Mouse (Mus musculus) B cell, adult 2 months (primary cell): ENCODE measurements around the gene Mbnl1.

ENCODE experiments used
- DNase-seq, 2 experiments: peaks; one replicate each; pipeline ENCODE4 v3.0.0; 2022

Mbnl1 gene

DNA sequence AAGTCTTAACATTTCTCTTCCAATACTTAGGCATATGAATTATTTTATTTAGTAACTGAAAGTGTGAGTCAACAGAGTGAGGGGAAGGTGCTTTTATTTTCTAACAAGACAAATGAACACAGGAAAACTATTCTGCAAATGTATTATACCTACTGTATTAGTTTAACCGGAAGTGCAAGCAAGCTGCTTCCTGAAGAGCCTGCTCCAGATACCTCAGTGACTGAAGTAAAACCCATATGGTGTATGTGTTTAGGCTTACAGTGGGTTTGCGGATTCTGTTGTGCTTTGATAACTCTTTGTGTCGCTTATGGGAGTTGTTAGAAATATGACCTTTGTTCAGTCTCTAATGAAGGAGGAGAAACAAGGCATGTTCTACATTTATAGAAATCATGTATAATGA is 46.7 kb downstream of the Mbnl1 start:
- DNase-seq = no peak

DNA sequence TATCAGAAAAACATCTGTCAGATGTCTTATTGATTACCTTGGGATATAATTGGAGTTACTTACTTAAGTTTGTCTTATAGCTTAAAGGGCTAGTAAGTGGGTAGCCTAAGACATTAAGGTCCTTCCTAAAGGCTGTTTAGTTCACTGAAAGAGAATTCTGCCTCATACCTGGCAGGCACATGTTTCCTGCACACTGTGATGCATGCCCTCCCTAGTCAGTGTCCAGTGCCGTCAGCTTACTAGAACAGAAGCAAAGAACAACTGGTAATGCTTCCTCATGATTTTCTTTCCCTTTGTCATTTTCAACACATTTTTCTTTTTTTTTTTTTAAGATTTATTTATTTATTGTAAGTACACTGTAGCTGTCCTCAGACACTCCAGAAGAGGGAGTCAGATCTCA is 51.5 kb downstream of the Mbnl1 start:
- no peak for DNase-seq

DNA sequence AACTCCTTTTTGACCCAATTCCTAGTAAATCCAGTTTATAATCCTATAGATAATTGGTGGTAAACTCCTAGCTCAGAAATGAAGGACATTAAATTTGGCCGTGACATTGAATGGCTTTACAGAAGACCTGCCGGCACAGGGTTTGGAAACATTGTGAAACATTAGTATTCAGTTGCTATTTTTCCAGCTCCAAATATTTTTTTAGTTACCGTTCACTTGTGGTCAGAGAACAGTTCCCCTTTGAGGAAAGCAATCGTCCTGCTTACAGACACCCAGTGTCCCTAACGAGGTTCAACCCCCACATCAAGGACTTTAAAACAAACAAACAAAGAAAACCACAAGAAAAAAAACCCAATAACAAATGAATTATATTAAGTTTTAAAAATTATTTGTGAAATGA is 58.7 kb downstream of the Mbnl1 start:
- no peak for DNase-seq

DNA sequence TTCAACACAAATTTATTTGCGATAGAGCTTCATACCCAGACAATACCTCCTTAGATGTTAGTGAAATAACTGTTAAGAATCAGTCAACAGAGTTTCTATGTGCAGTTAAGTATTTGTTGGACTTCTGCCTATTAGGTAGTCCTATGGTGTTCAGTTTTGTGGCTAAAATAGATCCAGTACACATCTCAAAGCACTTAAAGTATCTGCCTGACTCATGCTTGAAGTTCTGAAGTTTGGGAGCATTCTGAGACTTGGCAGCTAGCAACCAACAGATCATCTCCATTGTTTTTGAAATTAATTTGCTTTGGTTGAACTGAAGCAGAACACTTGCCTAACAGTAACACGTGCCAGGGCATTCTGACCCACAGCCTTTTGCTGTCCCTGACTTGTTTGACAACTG is 59.2 kb downstream of the Mbnl1 start:
- no peak for DNase-seq

DNA sequence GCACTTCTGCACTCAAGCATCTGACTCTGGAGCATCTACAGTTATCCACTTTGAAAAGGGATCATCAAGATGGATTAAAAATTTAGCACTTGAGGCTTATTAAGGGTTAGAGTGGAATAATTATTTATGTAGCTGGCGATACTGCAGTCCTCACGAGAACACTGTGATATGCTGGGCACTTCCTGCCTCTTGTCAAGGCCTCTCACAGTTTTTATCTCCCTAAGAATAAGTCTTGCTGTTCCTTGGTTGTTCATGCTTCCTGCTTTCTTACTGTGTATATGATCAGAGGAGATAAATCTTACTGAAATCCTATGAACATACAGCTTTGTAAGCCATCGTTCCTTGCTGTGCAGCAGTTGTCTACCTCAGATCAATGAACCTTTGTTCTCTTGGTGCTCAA is 62.6 kb downstream of the Mbnl1 start:
- DNase-seq = no peak

DNA sequence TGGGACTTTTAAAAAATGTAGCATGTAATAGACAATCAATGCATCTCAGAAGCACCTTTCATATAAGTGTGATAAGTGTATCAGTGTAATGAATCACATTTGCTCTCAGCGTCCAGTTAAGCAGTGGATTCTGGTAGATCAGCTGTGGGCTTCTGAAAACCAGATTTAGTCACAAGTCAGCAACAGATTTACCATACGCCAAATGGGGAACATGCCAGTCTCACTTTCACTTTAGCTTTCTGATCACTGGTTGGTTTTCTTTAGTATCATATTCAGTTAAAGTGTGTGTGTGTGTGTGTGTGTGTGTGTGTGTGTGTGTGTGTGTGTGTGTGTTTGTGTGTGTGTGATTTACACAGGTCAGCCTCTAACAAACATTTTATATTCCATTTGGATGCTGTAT is 64.4 kb downstream of the Mbnl1 start:
- peak; percentile 59 to 69 for DNase-seq

DNA sequence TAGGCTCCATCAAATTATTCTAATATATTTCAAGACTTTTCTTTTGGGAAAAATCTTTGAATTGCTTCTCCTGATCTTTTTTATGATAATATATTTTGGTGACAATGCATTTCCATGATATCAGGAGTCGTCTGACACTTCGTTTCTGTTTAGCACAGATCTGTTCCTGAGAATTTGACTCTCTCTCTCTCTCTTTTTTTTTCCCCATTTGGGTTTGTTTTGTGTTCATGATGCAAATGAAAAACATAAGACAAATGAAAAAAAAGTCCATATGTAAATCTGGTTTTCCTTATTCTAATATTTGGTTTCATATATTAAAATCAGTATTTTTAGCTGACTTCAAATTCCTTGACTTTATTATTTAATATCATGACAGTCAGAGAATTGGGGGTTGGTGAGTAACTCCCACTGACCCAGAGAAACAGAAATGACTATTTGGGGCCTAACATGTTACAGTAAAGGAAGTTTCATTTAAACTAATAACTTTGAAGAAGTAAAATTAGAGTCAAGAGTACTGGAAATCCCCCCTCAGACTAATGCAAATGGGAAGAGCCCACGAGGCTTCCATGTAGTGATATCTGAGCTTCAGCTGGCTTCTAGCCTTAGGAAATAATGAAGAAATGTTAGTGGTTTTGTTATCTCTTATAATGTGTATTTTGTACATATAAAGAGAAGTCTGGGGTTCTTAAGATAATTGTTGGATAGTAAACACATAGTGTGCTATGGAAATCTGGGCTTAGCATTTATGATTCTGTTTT is 65.8 kb downstream of the Mbnl1 start:
- peak in 1 of 2 experiments; percentile 42 for DNase-seq

DNA sequence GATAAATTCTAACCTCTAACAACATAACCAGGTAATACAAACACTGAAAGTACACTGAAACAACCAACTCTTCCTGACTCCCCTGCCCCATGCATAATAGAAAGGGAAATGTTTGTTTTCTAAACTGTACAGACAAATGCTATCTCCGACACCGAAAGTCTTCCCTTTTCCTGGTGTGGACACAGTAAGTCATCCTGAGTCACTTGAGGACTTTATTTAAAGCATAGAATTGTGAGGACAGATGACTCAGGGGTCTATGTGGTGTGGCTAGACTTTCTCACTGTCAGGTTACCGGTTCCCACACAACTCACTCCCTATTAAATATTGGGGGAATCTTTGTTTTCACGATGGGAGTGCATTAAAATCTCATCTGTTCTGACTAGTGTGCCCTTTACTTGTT is 68.5 kb downstream of the Mbnl1 start:
- no peak for DNase-seq

DNA sequence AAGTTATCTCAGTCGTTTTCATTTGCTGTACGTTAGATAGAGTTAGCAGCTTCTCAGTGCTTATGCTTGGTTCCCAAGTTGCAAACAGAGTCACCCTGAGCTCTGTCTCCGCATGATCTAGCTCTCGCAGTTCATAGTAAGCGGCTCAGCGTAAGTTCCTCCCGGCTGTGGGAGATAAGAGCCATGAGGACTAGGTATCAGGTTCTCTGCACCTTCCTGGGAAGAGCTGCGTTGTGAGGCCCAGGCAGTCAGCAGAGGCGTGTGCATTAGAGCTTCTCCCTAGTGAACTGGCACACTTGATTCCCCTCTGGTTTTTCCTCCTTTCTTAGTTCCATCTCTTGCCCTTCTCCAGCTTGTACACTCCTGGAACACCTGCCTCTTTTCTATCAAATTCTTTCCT is 73.6 kb downstream of the Mbnl1 start:
- DNase-seq = no peak

DNA sequence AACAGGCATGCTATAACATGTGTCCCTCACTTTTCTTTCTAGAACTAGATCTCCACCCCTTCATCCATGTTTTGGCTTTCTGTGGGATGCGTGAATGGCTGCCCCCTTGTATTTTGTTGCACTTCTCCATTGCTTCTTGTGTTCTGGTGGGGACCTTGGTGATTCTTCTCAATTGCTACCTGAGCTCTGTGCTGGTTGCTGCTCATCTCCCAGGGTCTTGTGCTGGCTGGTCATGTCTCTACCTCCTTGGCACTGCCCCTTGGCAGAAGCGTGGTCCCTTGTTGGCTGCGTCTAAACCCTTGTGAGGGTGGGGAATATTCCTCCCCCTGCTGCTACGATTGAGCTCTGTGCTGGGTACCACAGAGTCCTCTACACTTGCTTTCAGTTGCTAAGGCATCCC is 74.3 kb downstream of the Mbnl1 start:
- DNase-seq = no peak

DNA sequence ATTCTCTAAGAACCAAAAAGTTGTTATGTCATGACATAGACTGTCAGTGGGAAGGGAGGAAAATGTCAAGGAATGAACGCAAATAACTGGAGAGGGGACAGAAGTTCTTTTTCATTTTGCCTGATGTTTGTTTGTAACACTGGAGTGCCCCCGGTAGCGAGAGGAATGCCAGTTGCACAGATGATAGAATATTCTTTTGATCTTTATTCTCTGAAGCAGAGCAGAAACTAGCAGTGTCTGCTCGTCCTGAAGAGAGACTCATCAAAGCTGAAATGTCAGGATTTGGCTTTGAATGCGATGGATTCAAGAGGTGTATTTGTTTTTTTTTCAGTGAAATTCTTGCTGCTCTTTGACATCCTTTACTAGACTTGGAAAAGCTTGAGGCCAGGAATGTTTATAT is 77.9 kb downstream of the Mbnl1 start:
- no peak for DNase-seq

DNA sequence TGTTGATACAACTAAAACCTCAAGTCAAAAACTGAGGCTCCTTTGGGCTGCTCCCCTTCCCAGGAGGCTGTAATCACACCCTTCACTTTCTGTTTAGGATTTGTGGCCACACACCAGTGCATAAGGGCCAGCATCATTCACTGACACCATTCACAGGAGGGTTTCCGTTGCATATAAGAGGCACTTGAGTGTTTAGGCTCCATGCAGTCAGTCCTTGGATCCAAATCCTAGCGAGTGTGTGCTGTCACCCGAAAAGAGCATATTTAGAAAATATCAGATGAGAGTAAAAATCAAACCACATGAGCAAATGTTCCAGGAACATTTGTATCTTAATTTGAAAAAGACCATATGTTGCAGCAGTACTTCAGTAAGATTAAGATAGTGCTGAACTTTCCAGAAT is 79.0 kb downstream of the Mbnl1 start:
- DNase-seq = no peak

DNA sequence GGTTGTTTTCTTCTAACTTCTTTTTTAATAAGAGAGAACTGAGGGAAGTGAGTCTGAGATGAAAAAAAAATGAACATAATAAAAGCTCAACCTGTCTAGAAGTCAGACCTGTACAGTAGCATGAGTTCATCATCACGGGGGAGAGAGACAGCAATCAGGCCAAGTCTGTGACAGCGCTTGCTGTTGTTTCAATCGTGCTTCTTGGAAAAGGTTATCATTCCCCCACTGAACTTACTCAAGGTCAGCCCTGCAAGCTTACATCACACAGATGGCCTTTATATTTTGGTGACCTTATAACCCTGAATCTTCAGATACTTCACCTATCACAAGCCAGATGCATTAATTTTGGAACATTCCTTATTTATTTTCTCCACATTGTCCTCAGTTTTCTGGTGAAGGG is 80.4 kb downstream of the Mbnl1 start:
- DNase-seq = no peak

DNA sequence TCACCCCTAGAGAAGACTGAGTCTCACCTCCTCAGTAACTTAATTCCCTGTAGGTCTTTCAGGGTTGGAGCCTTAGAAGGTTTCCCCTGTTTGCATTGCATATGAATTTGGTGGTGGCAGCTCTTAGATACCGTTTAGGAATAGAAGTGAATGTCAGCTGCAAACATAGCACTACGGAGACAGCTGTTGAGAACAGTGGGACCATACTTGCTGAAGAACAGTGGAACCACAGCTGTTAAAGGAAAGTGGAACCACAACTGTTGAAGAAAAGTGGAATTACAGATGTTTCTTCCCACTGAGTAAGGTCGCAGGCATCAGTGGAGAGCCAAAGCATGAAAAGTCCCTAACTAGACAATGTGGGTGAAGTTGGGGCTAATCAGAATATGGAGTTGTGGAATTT is 84.0 kb downstream of the Mbnl1 start:
- no peak for DNase-seq

DNA sequence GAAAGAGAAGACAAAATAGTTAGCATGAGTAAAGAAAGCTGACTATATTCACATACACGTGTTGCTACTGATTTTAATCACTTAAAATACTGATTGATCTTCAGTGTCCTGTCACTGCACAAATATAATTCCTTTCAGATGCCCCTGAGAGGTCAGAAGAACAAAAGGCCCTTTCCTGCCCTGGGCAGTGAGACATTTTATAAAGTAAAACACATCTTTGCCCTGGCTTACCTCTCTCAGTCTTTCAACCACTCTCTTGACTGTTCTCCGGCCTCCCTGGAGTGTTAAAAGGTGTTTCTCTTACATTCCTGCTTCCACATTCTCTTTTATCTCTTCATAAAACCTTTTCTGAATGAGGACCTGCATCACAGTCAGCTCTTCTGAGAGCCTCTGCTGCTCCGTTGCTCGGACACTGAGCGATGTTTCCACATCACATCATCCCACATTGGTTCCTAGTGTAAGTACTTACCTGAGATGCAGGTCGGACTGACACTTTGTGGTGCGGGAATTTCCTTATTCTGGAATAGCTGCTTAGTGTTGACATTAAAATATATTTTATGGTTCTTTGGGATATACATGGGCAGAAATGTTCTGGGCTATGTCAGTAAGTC is 85.7 kb downstream of the Mbnl1 start:
- DNase-seq = no peak

DNA sequence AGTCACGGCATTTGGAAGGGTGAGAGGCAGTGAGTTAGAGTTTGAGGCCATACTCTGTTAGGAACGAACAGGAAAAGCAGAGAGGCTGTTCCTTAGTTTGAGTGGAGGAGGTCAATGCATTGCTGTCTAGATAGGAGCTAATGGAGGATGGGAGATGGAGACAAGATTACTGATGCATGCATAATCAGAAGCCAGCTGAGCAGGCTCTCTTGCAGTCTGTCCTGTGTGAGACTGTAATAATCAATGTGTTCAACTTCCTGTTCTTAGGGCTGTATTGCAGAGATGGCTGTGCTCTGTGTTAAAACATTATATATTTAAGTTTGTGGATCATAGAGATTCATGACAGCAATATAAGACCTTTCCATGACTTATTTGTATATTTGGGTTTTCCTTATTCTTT is 87.1 kb downstream of the Mbnl1 start:
- peak in 1 of 2 experiments; percentile 32 for DNase-seq

DNA sequence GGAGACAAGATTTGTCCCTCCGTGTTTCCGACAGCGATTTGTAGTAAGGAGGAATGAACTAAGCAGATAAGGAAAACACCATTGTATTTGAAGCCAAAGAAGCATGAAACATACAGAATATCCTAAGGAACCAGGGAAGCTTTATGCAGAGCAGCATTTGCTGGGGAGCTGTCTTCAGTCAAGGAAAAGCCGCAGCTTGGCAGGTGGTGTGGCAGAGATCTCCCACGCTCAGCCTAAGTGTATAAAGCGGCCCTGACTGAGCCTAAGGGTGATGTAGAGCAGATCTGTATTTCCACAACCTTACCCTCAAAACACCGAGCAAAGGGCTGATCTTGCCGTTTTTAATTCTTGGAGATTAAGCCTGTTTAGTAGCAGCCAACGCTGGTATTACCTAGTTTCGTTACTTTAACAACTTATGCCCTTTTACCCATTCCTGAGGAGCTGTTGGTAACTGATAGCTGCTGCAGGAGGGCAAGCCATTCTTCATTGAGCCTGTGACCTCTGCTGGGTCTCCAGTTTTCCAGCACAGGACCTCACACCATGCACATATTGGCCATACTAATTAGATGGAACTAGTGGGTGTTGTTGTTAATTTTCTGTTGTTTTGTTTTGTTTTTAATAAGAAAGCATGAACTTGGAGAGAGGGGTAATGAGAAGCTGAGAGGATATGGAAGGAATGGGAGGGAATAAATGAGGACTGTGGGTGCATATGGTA is 91.1 kb downstream of the Mbnl1 start:
- DNase-seq = no peak

DNA sequence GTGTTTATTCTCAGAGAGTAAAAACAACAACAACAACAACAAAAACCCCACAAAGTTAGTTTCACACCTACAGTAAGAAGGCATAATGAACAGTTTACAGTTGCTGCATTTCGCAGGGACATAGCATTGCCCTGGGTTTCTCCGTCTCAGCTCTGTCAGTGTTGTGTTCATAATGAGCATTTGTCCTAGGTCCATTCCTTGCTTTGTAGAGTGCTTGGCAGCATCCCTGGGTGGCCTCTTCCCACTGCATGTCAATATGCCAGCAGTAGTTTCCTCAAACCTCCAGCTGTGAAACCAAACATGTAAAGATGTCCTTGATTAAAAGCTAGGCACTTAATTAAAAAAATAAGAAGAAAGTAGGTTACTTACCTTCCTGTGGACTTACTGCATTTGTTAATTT is 91.6 kb downstream of the Mbnl1 start:
- no peak for DNase-seq

DNA sequence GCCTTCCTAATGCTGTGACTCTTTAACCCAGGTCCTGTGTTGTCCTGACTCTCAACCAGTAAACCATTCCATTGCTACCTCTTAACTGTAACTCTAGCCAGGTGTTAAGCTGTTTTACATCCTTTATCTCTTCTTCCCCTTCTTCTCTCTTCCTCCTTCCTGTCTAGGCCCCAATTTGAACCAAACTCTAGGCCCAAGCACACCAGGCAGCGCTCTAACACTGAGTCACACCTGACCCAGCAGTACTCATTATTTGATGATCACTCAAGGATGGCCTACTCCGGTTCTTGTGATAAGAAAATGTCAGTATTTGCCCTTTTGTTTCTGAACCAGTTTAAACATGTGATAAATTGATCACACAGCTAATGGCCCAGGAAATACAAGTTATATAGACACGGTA is 92.6 kb downstream of the Mbnl1 start:
- DNase-seq = no peak

DNA sequence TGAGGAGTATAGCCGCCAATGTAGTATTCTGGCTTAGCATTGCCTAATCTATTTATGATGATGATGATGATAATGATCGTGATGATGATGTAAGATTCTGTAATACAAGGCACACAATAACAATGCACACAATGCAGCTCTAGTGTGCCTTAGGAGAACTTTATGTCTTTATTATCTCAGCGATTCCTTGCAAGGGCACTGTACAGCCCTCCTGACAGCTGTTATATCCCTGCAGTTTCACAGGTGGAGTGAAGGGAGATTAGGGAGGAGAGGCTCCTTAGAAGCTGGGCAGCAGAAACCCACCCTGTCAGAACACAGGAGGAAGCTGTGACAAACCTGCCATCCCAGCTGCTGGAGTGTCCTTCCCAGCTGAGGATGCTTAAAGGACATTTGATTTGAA is 93.3 kb downstream of the Mbnl1 start:
- no peak for DNase-seq

DNA sequence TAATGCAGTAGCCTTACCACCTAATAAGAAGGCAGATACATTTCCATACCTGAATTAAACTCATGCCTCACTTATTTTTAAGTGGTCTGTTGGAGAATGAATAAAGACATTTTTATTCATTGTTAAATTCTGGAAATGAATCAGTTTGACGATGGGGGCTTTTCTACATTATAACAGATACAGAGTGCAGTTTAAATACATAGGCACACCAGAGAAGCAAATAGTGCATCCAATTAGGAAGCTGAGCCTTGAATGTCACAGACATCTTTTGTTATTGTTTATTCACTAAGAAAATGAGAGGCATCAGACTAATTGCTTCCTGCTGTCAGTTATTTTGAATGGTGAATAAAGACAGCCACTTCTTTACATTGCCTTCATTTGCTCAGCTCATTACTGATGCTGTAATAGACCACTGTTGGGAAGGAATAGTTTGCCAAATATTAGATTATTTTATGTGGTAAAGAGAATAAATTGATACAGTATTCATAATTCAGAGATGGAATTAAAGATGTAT is 95.6 kb downstream of the Mbnl1 start:
- no peak for DNase-seq

DNA sequence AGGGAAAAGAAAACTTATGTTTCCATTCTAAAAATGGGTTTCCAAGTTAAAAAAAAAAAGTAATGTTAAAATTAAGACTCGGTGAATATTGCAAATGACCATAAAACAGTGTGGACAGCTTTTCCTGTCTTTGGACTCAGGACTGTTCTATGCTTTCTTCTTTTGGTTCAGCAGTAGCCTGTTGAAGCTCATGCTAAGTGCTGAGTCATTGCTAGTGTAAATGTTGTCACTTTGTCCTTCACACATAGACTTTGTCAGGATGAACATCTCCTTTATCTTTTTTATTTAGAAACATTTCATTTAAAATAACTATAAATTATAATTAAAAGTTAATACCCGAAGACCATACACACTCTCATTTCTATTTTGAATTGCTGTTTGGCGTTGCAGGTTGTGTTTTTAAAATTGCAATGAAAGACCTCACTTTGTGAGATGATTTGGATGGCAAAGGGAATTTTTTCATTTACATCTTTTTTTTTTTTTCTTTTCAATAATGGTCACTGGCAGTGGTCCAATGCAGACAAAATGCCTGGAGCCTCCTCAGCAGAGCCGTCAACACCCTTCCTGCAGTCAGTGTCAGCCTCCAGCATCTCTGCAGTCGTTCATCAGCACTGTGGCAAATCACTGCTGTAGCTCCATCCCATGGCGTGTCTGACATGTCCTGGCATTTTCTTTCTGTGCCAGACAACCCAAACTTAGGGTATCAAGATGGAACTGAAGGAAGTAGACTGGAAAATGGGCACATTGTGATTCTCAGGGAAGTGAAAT is 96.4 kb downstream of the Mbnl1 start:
- no peak for DNase-seq

DNA sequence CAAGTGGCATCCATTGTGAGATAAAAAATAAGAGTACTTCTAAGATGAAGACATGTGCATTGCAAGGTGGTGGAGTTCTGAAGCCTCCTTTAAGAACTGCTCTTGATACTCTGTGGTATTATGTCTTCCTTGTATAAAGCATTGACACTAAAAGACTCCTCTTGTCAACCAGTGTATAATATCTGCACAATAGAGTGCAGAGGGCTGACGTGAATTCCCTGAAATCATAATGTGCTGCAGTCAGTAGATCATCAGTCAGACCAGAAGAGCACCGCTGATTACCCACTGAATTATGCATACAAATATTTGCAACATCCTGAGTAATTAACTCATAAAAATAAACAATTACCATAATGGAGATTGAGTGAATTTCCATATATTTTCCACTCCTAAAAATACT is 97.2 kb downstream of the Mbnl1 start:
- no peak for DNase-seq
